Mouse (Mus musculus) kidney, embryonic 15.5 days (tissue): Measurements from ENCODE around the gene Olfr1281. TPM values are rescaled to one million over a fixed set of nuclear protein-coding genes. Genes with fewer than 3 reads are reported as not detected.
"Not testable (repeated sequence)": the region's sequence is repeated elsewhere in the genome, so short reads cannot be mapped to it uniquely, and the experiment has no call there.

Experiments
- ATAC-seq: fragments of 200-750 bp; cut with Nextera tagmentation; replicated peaks from 2 replicates; pipeline ENCODE4 v1.8.0; 2017; ENCODE audit warnings: moderate TSS enrichment; ENCODE audit not compliant: low FRiP score
- H3K27ac ChIP-seq: fragments of 300-500 bp; sonication (generic); 2 replicates; pipeline ENCODE4 v1.5.1; 2015; ENCODE audit warnings: mild to moderate bottlenecking, inconsistent platforms
- H3K27me3 ChIP-seq: fragments of 300-500 bp; sonication (generic); 2 replicates; pipeline ENCODE4 v1.6.1; 2015; ENCODE audit warnings: inconsistent platforms
- H3K36me3 ChIP-seq: fragments of 300-500 bp; sonication (generic); 2 replicates; pipeline ENCODE4 v1.6.1; 2015; ENCODE audit warnings: inconsistent platforms
- H3K4me1 ChIP-seq: fragments of 300-500 bp; sonication (generic); 2 replicates; pipeline ENCODE4 v1.6.1; 2015; ENCODE audit warnings: inconsistent platforms
- H3K4me2 ChIP-seq: fragments of 300-500 bp; sonication (generic); 2 replicates; pipeline ENCODE4 v1.6.1; 2015; ENCODE audit warnings: moderate library complexity, mild to moderate bottlenecking, inconsistent platforms
- H3K4me3 ChIP-seq: fragments of 300-500 bp; sonication (generic); replicated peaks from 2 replicates; pipeline ENCODE4 v1.5.1; 2015; ENCODE audit warnings: mild to moderate bottlenecking, inconsistent platforms
- H3K9ac ChIP-seq: fragments of 300-500 bp; sonication (generic); 2 replicates; pipeline ENCODE4 v1.6.1; 2015; ENCODE audit warnings: mild to moderate bottlenecking, inconsistent platforms
- H3K9me3 ChIP-seq: fragments of 300-500 bp; sonication (generic); replicated peaks from 2 replicates; pipeline ENCODE4 v1.6.1; 2016; ENCODE audit warnings: inconsistent platforms
- WGBS: fragments of 180-500 bp; shearing (Covaris S2); methylation state at CpG from one replicate; pipeline ENCODE4 v1.1.7; 2015; ENCODE audit warnings: mixed read lengths; 5-methylcytosine and 5-hydroxymethylcytosine counted together
- polyA plus RNA-seq: library from polyadenylated mRNA; unstranded; fragments of >200 nt; fragmentation: Nextera tagmentation; extraction: Ambion mirVana; gene quantifications from 2 replicates; pipeline ENCODE4 v1.2.1, GENCODE M21; 2015

The Olfr1281 gene
- not detected in 2 replicates for polyA plus RNA-seq

- Histone ChIP-seq H3K27ac (no peak within 1 kb of the TSS), H3K27me3 (no peaks in the 10 kb centered on the region), H3K4me3 (no peak within 1 kb of the TSS), H3K4me1 (no peaks in the 10 kb centered on the region), H3K9ac (no peak within 1 kb of the TSS), H3K4me2 (no peak within 1 kb of the TSS), H3K9me3 (no peaks in the 10 kb centered on the region), H3K36me3 (no peaks in the 10 kb centered on the region)
- 78% methylated on average over 2 of the region's 2 CpGs for WGBS
- ATAC-seq = no peak
Measured at GRCm38 (mm10) chr2:111326220-111326619, at the start of gene Olfr1281. Gene Olfr1281 (plus strand): TSS chr2:111326520.

GRCm38 (mm10) chr2:111289836-111290235 is 36.5 kb upstream of the Olfr1281 start, which contains the start of gene Olfr1278:
Gene Olfr1278 (plus strand): TSS chr2:111290136.
- Histone ChIP-seq H3K4me3 (no peak within 1 kb of the TSS), H3K27ac (no peak within 1 kb of the TSS), H3K9me3 (no peaks in the 10 kb centered on the region), H3K36me3 (no peaks in the 10 kb centered on the region), H3K27me3 (no peaks in the 10 kb centered on the region), H3K4me1 (no peaks in the 10 kb centered on the region), H3K9ac (no peak within 1 kb of the TSS), H3K4me2 (no peak within 1 kb of the TSS)
- ATAC-seq = no peak

GRCm38 (mm10) chr2:111298541-111298940 is 27.8 kb upstream of the Olfr1281 start:
- no peak overlapping the region for H3K27ac ChIP-seq
- no peak for ATAC-seq

GRCm38 (mm10) chr2:111300374-111300773 is 25.9 kb upstream of the Olfr1281 start, which contains the start of gene Olfr1279:
Gene Olfr1279 (plus strand): TSS chr2:111300635.
- Histone ChIP-seq H3K9ac (no peak within 1 kb of the TSS), H3K27me3 (no peaks in the 10 kb centered on the region), H3K9me3 (no peaks in the 10 kb centered on the region), H3K4me1 (no peaks in the 10 kb centered on the region), H3K4me3 (no peak within 1 kb of the TSS), H3K4me2 (no peak within 1 kb of the TSS), H3K27ac (no peak within 1 kb of the TSS), H3K36me3 (no peaks in the 10 kb centered on the region)
- ATAC-seq = no peak

More at GRCm38 (mm10) chr2:111298541-111298940, 27.8 kb upstream of the Olfr1281 start:
- H3K27me3 ChIP-seq = no peaks in the 10 kb centered on the region
- no peak overlapping the region for H3K4me2 ChIP-seq
- no peak overlapping the region for H3K4me3 ChIP-seq
- no peaks in the 10 kb centered on the region for H3K4me1 ChIP-seq
- no peak overlapping the region for H3K9ac ChIP-seq
- H3K36me3 ChIP-seq = no peaks in the 10 kb centered on the region
- H3K9me3 ChIP-seq = no peaks in the 10 kb centered on the region

GRCm38 (mm10) chr2:111313717-111314116 is 12.6 kb upstream of the Olfr1281 start, which contains the start of gene Olfr1280:
Gene Olfr1280 (plus strand): TSS chr2:111314017.
- Histone ChIP-seq H3K27me3 (no peaks in the 10 kb centered on the region), H3K36me3 (no peaks in the 10 kb centered on the region)

GRCm38 (mm10) chr2:111333721-111334120 is 7.4 kb downstream of the Olfr1281 start:
- not testable (repeated sequence) for H3K4me2 ChIP-seq, H3K36me3 ChIP-seq, H3K4me3 ChIP-seq, ATAC-seq, H3K9ac ChIP-seq, H3K27ac ChIP-seq, H3K27me3 ChIP-seq, H3K4me1 ChIP-seq, H3K9me3 ChIP-seq
- WGBS = 87% methylated on average over 5 of the region's 5 CpGs

More at GRCm38 (mm10) chr2:111313717-111314116, 12.6 kb upstream of the Olfr1281 start, which contains the start of gene Olfr1280:
- no peaks in the 10 kb centered on the region for H3K4me1 ChIP-seq
- H3K4me3 ChIP-seq = no peak within 1 kb of the TSS
- H3K27ac ChIP-seq = no peak within 1 kb of the TSS
- H3K9me3 ChIP-seq = no peaks in the 10 kb centered on the region
- no peak within 1 kb of the TSS for H3K9ac ChIP-seq
- no peak for ATAC-seq
- no peak within 1 kb of the TSS for H3K4me2 ChIP-seq

- Histone ChIP-seq H3K4me3 (no peak within 1 kb of the TSS), H3K4me2 (no peak within 1 kb of the TSS), H3K36me3 (no peaks in the 10 kb centered on the region), H3K27me3 (no peaks in the 10 kb centered on the region), H3K9ac (no peak within 1 kb of the TSS), H3K4me1 (no peaks in the 10 kb centered on the region), H3K9me3 (no peaks in the 10 kb centered on the region), H3K27ac (no peak within 1 kb of the TSS)
- no peak for ATAC-seq
- WGBS = 76% methylated on average over 2 of the region's 2 CpGs
Measured at GRCm38 (mm10) chr2:111335976-111336375, 9.7 kb downstream of the Olfr1281 start, which contains the start of gene Olfr1282. Gene Olfr1282 (minus strand): TSS chr2:111336076.

GRCm38 (mm10) chr2:111366490-111366889 is 40.2 kb downstream of the Olfr1281 start, which contains the start of gene Olfr1283:
Gene Olfr1283 (plus strand): TSS chr2:111366790.
- ATAC-seq = no peak

GRCm38 (mm10) chr2:111375222-111375621 is 48.9 kb downstream of the Olfr1281 start, which contains the start of gene Olfr1284:
Gene Olfr1284 (plus strand): TSS chr2:111375522.
- H3K4me3 ChIP-seq = no peak within 1 kb of the TSS
- WGBS = 88% methylated on average over 1 of the region's 1 CpGs
- no peak within 1 kb of the TSS for H3K4me2 ChIP-seq

More at GRCm38 (mm10) chr2:111366490-111366889, 40.2 kb downstream of the Olfr1281 start, which contains the start of gene Olfr1283:
- 70% methylated on average over 2 of the region's 2 CpGs for WGBS
- no peak within 1 kb of the TSS for H3K4me3 ChIP-seq
- H3K27ac ChIP-seq = no peak within 1 kb of the TSS
- H3K9me3 ChIP-seq = no peaks in the 10 kb centered on the region
- H3K4me1 ChIP-seq = no peaks in the 10 kb centered on the region
- H3K36me3 ChIP-seq = no peaks in the 10 kb centered on the region
- H3K27me3 ChIP-seq = no peaks in the 10 kb centered on the region
- H3K9ac ChIP-seq = no peak within 1 kb of the TSS
- H3K4me2 ChIP-seq = no peak within 1 kb of the TSS

More at GRCm38 (mm10) chr2:111375222-111375621, 48.9 kb downstream of the Olfr1281 start, which contains the start of gene Olfr1284:
- Histone ChIP-seq H3K27ac (no peak within 1 kb of the TSS), H3K4me1 (no peaks in the 10 kb centered on the region), H3K9ac (no peak within 1 kb of the TSS), H3K9me3 (no peaks in the 10 kb centered on the region), H3K27me3 (no peaks in the 10 kb centered on the region), H3K36me3 (no peaks in the 10 kb centered on the region)
- no peak for ATAC-seq

Other genes starting within 250 kb of the Olfr1281 start
- gene Gm13941, start 220.5 kb upstream of the Olfr1281 start, polyA plus RNA-seq = not detected in 2 replicates
- not detected in 2 replicates for gene Gm15130, start 173.6 kb upstream of the Olfr1281 start, polyA plus RNA-seq
- not detected in 2 replicates for gene 4930430A15Rik, start 96.9 kb upstream of the Olfr1281 start, polyA plus RNA-seq
- not detected in 2 replicates for gene Olfr1275, start 91.2 kb upstream of the Olfr1281 start, polyA plus RNA-seq
- not detected in 2 replicates for gene Olfr1276, start 72.0 kb upstream of the Olfr1281 start, polyA plus RNA-seq
- gene Olfr1277, start 52.4 kb upstream of the Olfr1281 start, polyA plus RNA-seq = not detected in 2 replicates
- not detected in 2 replicates for gene Olfr1278, start 36.4 kb upstream of the Olfr1281 start, polyA plus RNA-seq
- gene Olfr1279, start 25.9 kb upstream of the Olfr1281 start, polyA plus RNA-seq = not detected in 2 replicates
- not detected in 2 replicates for gene Olfr1280, start 12.5 kb upstream of the Olfr1281 start, polyA plus RNA-seq
- not detected in 2 replicates for gene Olfr1282, start 9.6 kb downstream of the Olfr1281 start, polyA plus RNA-seq
- not detected in 2 replicates for gene Olfr1283, start 40.3 kb downstream of the Olfr1281 start, polyA plus RNA-seq
- gene Olfr1284, start 49.0 kb downstream of the Olfr1281 start, polyA plus RNA-seq = not detected in 2 replicates
- not detected in 2 replicates for gene Olfr1286, start 96.6 kb downstream of the Olfr1281 start, polyA plus RNA-seq
- gene Olfr1287, start 122.6 kb downstream of the Olfr1281 start, polyA plus RNA-seq = not detected in 2 replicates
- not detected in 2 replicates for gene Olfr1288, start 147.6 kb downstream of the Olfr1281 start, polyA plus RNA-seq
- not detected in 2 replicates for gene Olfr1289, start 154.3 kb downstream of the Olfr1281 start, polyA plus RNA-seq
- not detected in 2 replicates for gene Olfr1290, start 167.3 kb downstream of the Olfr1281 start, polyA plus RNA-seq
- not detected in 2 replicates for gene Olfr1291-ps1, start 170.7 kb downstream of the Olfr1281 start, polyA plus RNA-seq
- not detected in 2 replicates for gene Olfr1293-ps, start 198.7 kb downstream of the Olfr1281 start, polyA plus RNA-seq
- not detected in 2 replicates for gene Olfr1294, start 213.8 kb downstream of the Olfr1281 start, polyA plus RNA-seq
- not detected in 2 replicates for gene Olfr1295, start 243.2 kb downstream of the Olfr1281 start, polyA plus RNA-seq